Mouse (Mus musculus): ENCODE results near the gene Slc2a8. TPM values are rescaled to one million over a fixed set of nuclear protein-coding genes. Genes with fewer than 3 reads are reported as not detected.
"Not testable (repeated sequence)": the region's sequence is repeated elsewhere in the genome, so short reads cannot be mapped to it uniquely, and the experiment has no call there.

Slc2a8 gene
- 17.6 and 21.2 TPM in 2 replicates for polyA plus RNA-seq (2014; fragmentation: Nextera tagmentation; extraction: Ambion mirVana)

GRCm38 (mm10) chr2:32981725-32982271 lies at the start of gene Slc2a8:
TSS of gene Slc2a8 (minus strand) at chr2:32982083.
- Histone ChIP-seq H3K4me1 (ENCODE audit: control insufficient read depth, insufficient read depth, low read length) (peaks cover 14% of the 10 kb centered on the region; the same call in 1 of the 2 replicates), H3K36me3 (ENCODE audit: control insufficient read depth, insufficient read depth, low read length) (peaks cover 1% of the 10 kb centered on the region; the same call in 1 of the 2 replicates), H3K4me2 (ENCODE audit: low read depth, low read length) (peak within 1 kb of the TSS; percentile 72), H3K9me3 (ENCODE audit: control insufficient read depth, low read length) (no peaks in the 10 kb centered on the region), H3K27me3 (ENCODE audit: control insufficient read depth, insufficient read depth, low read length) (no peaks in the 10 kb centered on the region), H3K27ac (ENCODE audit: low read depth, low read length) (peak within 1 kb of the TSS; percentile 74), H3K9ac (replicated peaks; ENCODE audit: low read depth, low read length) (peak within 1 kb of the TSS; percentile 65), H3K4me3 (ENCODE audit: low read depth, low read length) (peak within 1 kb of the TSS; percentile 78)
- under 1% methylated on average over 50 of the region's 50 CpGs for WGBS
- ATAC-seq (ENCODE audit: low read depth) = peak; percentile 99

GRCm38 (mm10) chr2:33025040-33025439 lies 43.2 kb upstream of the Slc2a8 start:
- WGBS = 86% methylated on average over 4 of the region's 4 CpGs

GRCm38 (mm10) chr2:33024564-33024963 lies 42.7 kb upstream of the Slc2a8 start:
- no peaks in the 10 kb centered on the region for H3K4me1 ChIP-seq (ENCODE audit: control insufficient read depth, insufficient read depth, low read length)
- no peak overlapping the region for H3K9ac ChIP-seq (replicated peaks; ENCODE audit: low read depth, low read length)
- 64% methylated on average over 10 of the region's 10 CpGs for WGBS
- no peak overlapping the region for H3K4me3 ChIP-seq (ENCODE audit: low read depth, low read length)
- no peaks in the 10 kb centered on the region for H3K27me3 ChIP-seq (ENCODE audit: control insufficient read depth, insufficient read depth, low read length)
- H3K27ac ChIP-seq (ENCODE audit: low read depth, low read length) = no peak overlapping the region
- H3K4me2 ChIP-seq (ENCODE audit: low read depth, low read length) = no peak overlapping the region
- H3K36me3 ChIP-seq (ENCODE audit: control insufficient read depth, insufficient read depth, low read length) = no peaks in the 10 kb centered on the region
- no peaks in the 10 kb centered on the region for H3K9me3 ChIP-seq (ENCODE audit: control insufficient read depth, low read length)
- no peak for ATAC-seq (ENCODE audit: low read depth)

More at GRCm38 (mm10) chr2:33025040-33025439, 43.2 kb upstream of the Slc2a8 start:
- Histone ChIP-seq H3K27ac (ENCODE audit: low read depth, low read length) (no peak overlapping the region), H3K4me3 (ENCODE audit: low read depth, low read length) (no peak overlapping the region), H3K36me3 (ENCODE audit: control insufficient read depth, insufficient read depth, low read length) (no peaks in the 10 kb centered on the region), H3K4me2 (ENCODE audit: low read depth, low read length) (no peak overlapping the region), H3K9me3 (ENCODE audit: control insufficient read depth, low read length) (no peaks in the 10 kb centered on the region), H3K4me1 (ENCODE audit: control insufficient read depth, insufficient read depth, low read length) (no peaks in the 10 kb centered on the region), H3K9ac (replicated peaks; ENCODE audit: low read depth, low read length) (no peak overlapping the region), H3K27me3 (ENCODE audit: control insufficient read depth, insufficient read depth, low read length) (no peaks in the 10 kb centered on the region)
- ATAC-seq (ENCODE audit: low read depth) = no peak

GRCm38 (mm10) chr2:33022846-33023245 lies 41.0 kb upstream of the Slc2a8 start:
- no peak for ATAC-seq (ENCODE audit: low read depth)
- Histone ChIP-seq H3K4me1 (ENCODE audit: control insufficient read depth, insufficient read depth, low read length) (no peaks in the 10 kb centered on the region), H3K9me3 (ENCODE audit: control insufficient read depth, low read length) (no peaks in the 10 kb centered on the region), H3K4me2 (ENCODE audit: low read depth, low read length) (no peak overlapping the region), H3K9ac (replicated peaks; ENCODE audit: low read depth, low read length) (no peak overlapping the region), H3K27me3 (ENCODE audit: control insufficient read depth, insufficient read depth, low read length) (no peaks in the 10 kb centered on the region), H3K36me3 (ENCODE audit: control insufficient read depth, insufficient read depth, low read length) (no peaks in the 10 kb centered on the region), H3K4me3 (ENCODE audit: low read depth, low read length) (no peak overlapping the region), H3K27ac (ENCODE audit: low read depth, low read length) (no peak overlapping the region)
- WGBS = 82% methylated on average over 6 of the region's 6 CpGs

GRCm38 (mm10) chr2:33018026-33018425 lies 36.1 kb upstream of the Slc2a8 start:
- no peak overlapping the region for H3K4me2 ChIP-seq (ENCODE audit: low read depth, low read length)
- no peaks in the 10 kb centered on the region for H3K4me1 ChIP-seq (ENCODE audit: control insufficient read depth, insufficient read depth, low read length)
- H3K4me3 ChIP-seq (ENCODE audit: low read depth, low read length) = no peak overlapping the region
- H3K36me3 ChIP-seq (ENCODE audit: control insufficient read depth, insufficient read depth, low read length) = no peaks in the 10 kb centered on the region
- no peak overlapping the region for H3K9ac ChIP-seq (replicated peaks; ENCODE audit: low read depth, low read length)
- no peaks in the 10 kb centered on the region for H3K9me3 ChIP-seq (ENCODE audit: control insufficient read depth, low read length)
- 16% methylated on average over 6 of the region's 6 CpGs for WGBS
- ATAC-seq (ENCODE audit: low read depth) = no peak
- H3K27me3 ChIP-seq (ENCODE audit: control insufficient read depth, insufficient read depth, low read length) = no peaks in the 10 kb centered on the region
- H3K27ac ChIP-seq (ENCODE audit: low read depth, low read length) = no peak overlapping the region

GRCm38 (mm10) chr2:33017191-33017590 lies 35.3 kb upstream of the Slc2a8 start:
- 89% methylated on average over 2 of the region's 2 CpGs for WGBS
- ATAC-seq (ENCODE audit: low read depth) = no peak
- H3K9ac ChIP-seq (replicated peaks; ENCODE audit: low read depth, low read length) = no peak overlapping the region

GRCm38 (mm10) chr2:33014877-33015276 lies 33.0 kb upstream of the Slc2a8 start:
- no peak overlapping the region for H3K27ac ChIP-seq (ENCODE audit: low read depth, low read length)
- no peaks in the 10 kb centered on the region for H3K9me3 ChIP-seq (ENCODE audit: control insufficient read depth, low read length)
- H3K4me1 ChIP-seq (ENCODE audit: control insufficient read depth, insufficient read depth, low read length) = no peaks in the 10 kb centered on the region
- no peak for ATAC-seq (ENCODE audit: low read depth)
- no peaks in the 10 kb centered on the region for H3K36me3 ChIP-seq (ENCODE audit: control insufficient read depth, insufficient read depth, low read length)
- H3K4me3 ChIP-seq (ENCODE audit: low read depth, low read length) = no peak overlapping the region
- no peaks in the 10 kb centered on the region for H3K27me3 ChIP-seq (ENCODE audit: control insufficient read depth, insufficient read depth, low read length)
- 64% methylated on average over 5 of the region's 5 CpGs for WGBS
- no peak overlapping the region for H3K4me2 ChIP-seq (ENCODE audit: low read depth, low read length)
- no peak overlapping the region for H3K9ac ChIP-seq (replicated peaks; ENCODE audit: low read depth, low read length)

More at GRCm38 (mm10) chr2:33017191-33017590, 35.3 kb upstream of the Slc2a8 start:
- Histone ChIP-seq H3K4me1 (ENCODE audit: control insufficient read depth, insufficient read depth, low read length) (no peaks in the 10 kb centered on the region), H3K27ac (ENCODE audit: low read depth, low read length) (no peak overlapping the region), H3K9me3 (ENCODE audit: control insufficient read depth, low read length) (no peaks in the 10 kb centered on the region), H3K4me3 (ENCODE audit: low read depth, low read length) (no peak overlapping the region), H3K27me3 (ENCODE audit: control insufficient read depth, insufficient read depth, low read length) (no peaks in the 10 kb centered on the region), H3K36me3 (ENCODE audit: control insufficient read depth, insufficient read depth, low read length) (no peaks in the 10 kb centered on the region), H3K4me2 (ENCODE audit: low read depth, low read length) (no peak overlapping the region)

GRCm38 (mm10) chr2:33009055-33009454 lies 27.2 kb upstream of the Slc2a8 start:
- H3K4me3 ChIP-seq (ENCODE audit: low read depth, low read length); H3K36me3 ChIP-seq (ENCODE audit: control insufficient read depth, insufficient read depth, low read length); H3K27me3 ChIP-seq (ENCODE audit: control insufficient read depth, insufficient read depth, low read length); H3K4me2 ChIP-seq (ENCODE audit: low read depth, low read length); H3K9ac ChIP-seq (replicated peaks; ENCODE audit: low read depth, low read length); H3K9me3 ChIP-seq (ENCODE audit: control insufficient read depth, low read length); ATAC-seq (ENCODE audit: low read depth); H3K4me1 ChIP-seq (ENCODE audit: control insufficient read depth, insufficient read depth, low read length); H3K27ac ChIP-seq (ENCODE audit: low read depth, low read length): not testable (repeated sequence)
- 88% methylated on average over 4 of the region's 4 CpGs for WGBS

- Histone ChIP-seq H3K4me3 (ENCODE audit: low read depth, low read length) (no peak overlapping the region), H3K4me1 (ENCODE audit: control insufficient read depth, insufficient read depth, low read length) (no peaks in the 10 kb centered on the region), H3K27me3 (ENCODE audit: control insufficient read depth, insufficient read depth, low read length) (no peaks in the 10 kb centered on the region), H3K36me3 (ENCODE audit: control insufficient read depth, insufficient read depth, low read length) (no peaks in the 10 kb centered on the region), H3K4me2 (ENCODE audit: low read depth, low read length) (no peak overlapping the region), H3K27ac (ENCODE audit: low read depth, low read length) (no peak overlapping the region), H3K9ac (replicated peaks; ENCODE audit: low read depth, low read length) (no peak overlapping the region), H3K9me3 (ENCODE audit: control insufficient read depth, low read length) (no peaks in the 10 kb centered on the region)
- 70% methylated on average over 5 of the region's 5 CpGs for WGBS
- ATAC-seq (ENCODE audit: low read depth) = no peak
Observed at GRCm38 (mm10) chr2:33005041-33005440, 23.2 kb upstream of the Slc2a8 start.

Data from neural tube, embryonic 14.5 days (tissue).